Mouse (Mus musculus): ENCODE results near the gene 2210017I01Rik.

- TF ChIP-seq POLR2A (IDR thresholded peaks at IDR 0.05; ENCODE audit: insufficient read depth, low read depth, low read length): no peak
- TF ChIP-seq CTCF (IDR thresholded peaks at IDR 0.05; ENCODE audit: insufficient read depth, low read depth, low read length): no peak
Observed at GRCm38 (mm10) chr3:92568752-92569151, 38.5 kb downstream of the 2210017I01Rik start.

Data from olfactory bulb, adult 2 months (tissue).